Mouse (Mus musculus): Measurements from ENCODE around the gene Dmpk.

DNA sequence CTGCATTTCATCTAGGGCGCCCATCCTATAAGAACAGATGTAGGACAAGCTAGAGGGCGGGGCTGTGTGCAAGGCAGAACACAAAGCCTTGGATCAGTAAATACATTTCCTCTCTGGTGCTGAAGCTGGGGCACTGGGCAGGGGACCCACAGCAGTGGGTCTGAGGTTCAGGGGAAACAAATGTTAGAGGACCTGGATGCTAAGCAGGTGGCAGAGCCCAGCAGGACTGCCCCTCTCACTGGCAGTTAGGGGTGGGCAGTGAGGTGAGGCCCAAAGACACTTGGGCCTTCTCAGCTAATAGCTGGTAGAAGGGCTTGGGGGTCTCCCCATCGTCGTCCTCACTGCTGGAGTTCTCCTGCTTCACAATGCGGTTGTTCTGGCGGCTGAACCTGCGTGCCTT lies 15.2 kb downstream of the Dmpk start:
- TF ChIP-seq POLR2A (IDR thresholded peaks at IDR 0.05; ENCODE audit: low read depth, low read length) (no peak), CTCF (IDR thresholded peaks at IDR 0.05; ENCODE audit: extremely low read depth, insufficient read depth, insufficient read length, insufficient replicate concordance) (no peak)
